Mouse (Mus musculus): ENCODE measurements around the gene B2m. TPM values are rescaled to one million over a fixed set of nuclear protein-coding genes. Genes with fewer than 3 reads are reported as not detected.

B2m gene
- total and polyA plus RNA-seq, 3 experiments: 108 to 1,161 (median 229) TPM

DNA sequence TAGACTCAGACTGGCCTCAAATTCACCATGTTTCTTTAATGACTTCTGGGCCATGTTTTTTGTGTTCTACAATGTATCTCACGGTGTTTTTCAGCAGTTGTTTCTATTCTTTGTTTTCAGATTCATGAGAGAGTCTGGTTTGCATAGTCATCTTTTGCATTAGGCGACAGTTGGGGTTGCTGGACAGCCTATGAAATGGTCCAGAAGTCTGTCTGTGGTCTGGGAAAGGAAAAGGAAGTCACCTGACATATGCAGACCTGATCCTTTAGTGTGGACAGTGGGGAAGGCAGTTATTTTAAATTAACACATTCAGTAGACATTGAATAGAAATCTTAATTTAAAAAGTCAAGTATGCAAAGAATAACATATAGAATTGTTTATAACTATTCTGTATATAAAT, 15.0 kb downstream of the B2m start:
- no peaks in the 10 kb centered on the region; a peak in 1 of 4 replicates for H3K36me3 ChIP-seq (ENCODE audit: control insufficient read depth in 1 of 2, insufficient read depth in 2 of 2, low read length in 2 of 2)
- H3K9ac ChIP-seq (ENCODE audit: control insufficient read depth, low read depth, low read length, poor library complexity, severe bottlenecking): no peak overlapping the region
- DNase-seq (ENCODE audit: low read depth, low spot score): no peak
- no peak for TF ChIP-seq TBP (IDR thresholded peaks at IDR 0.05; ENCODE audit: low read depth, low read length)
- H3K4me1 ChIP-seq (ENCODE audit: control insufficient read depth in 1 of 2, insufficient read depth in 2 of 2, low read length in 2 of 2): no peaks in the 10 kb centered on the region
- no peaks in the 10 kb centered on the region for H3K79me2 ChIP-seq (ENCODE audit: control insufficient read depth, insufficient read depth, low read length, poor library complexity)
- no peaks in the 10 kb centered on the region for H3K9me3 ChIP-seq (replicated peaks; ENCODE audit: insufficient read depth, low read length)
- H3K4me3 ChIP-seq (ENCODE audit: control insufficient read depth in 1 of 2, insufficient read depth in 1 of 2, low read depth in 2 of 2, low read length in 2 of 2): no peak overlapping the region
- no peak overlapping the region for H3K27ac ChIP-seq (ENCODE audit: control insufficient read depth, low read depth, low read length)
- H3K27me3 ChIP-seq (ENCODE audit: control insufficient read depth in 1 of 2, insufficient read depth in 2 of 2, low read length in 2 of 2): no peaks in the 10 kb centered on the region

DNA sequence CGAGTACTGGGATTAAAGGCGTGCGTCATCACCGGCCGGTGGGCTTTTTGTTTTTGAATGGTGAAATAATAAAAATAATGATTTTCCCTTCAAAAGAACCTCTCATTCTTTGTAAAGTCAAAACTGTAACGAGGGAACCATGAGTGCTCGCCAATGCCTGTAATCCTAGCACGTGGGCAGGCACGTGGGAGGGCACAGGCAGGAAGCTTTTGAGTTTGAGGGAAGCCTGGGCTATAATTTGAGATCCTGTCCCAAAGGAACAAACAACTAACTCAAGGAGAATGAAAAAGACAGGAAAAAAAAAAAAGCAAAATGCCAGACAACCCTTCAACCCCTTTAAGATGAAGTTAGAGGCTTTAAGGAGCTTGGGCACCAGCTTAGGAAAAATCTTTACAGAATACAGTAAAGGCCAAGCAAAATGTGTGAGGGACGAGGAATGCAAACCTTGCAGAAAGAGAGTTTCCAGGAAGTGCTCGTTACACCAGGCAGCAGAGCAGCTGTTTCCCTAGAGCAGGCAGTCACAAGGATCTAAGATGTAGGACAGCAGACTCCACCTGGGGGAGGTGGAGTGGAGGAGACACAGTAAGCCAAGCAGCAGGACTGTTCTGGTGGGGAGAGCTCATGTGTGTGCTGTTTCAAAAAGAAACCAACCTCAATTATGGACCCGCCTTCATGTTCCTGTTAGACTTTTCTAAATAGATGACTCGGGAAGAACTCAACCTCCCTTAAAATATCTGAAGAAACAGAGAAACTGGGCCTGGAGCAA, 16.1 kb downstream of the B2m start:
- Histone ChIP-seq H3K4me3 (ENCODE audit: control insufficient read depth in 1 of 2, insufficient read depth in 1 of 2, low read depth in 2 of 2, low read length in 2 of 2) (no peak overlapping the region), H3K27ac (ENCODE audit: control insufficient read depth, low read depth, low read length) (no peak overlapping the region), H3K9ac (ENCODE audit: control insufficient read depth, low read depth, low read length, poor library complexity, severe bottlenecking) (no peak overlapping the region), H3K79me2 (ENCODE audit: control insufficient read depth, insufficient read depth, low read length, poor library complexity) (no peaks in the 10 kb centered on the region), H3K27me3 (ENCODE audit: control insufficient read depth in 1 of 2, insufficient read depth in 2 of 2, low read length in 2 of 2) (no peaks in the 10 kb centered on the region), H3K9me3 (replicated peaks; ENCODE audit: insufficient read depth, low read length) (no peaks in the 10 kb centered on the region), H3K36me3 (ENCODE audit: control insufficient read depth in 1 of 2, insufficient read depth in 2 of 2, low read length in 2 of 2) (no peaks in the 10 kb centered on the region; a peak in 1 of 4 replicates), H3K4me1 (ENCODE audit: control insufficient read depth in 1 of 2, insufficient read depth in 2 of 2, low read length in 2 of 2) (no peaks in the 10 kb centered on the region)
- no peak for TF ChIP-seq RAD21 (IDR thresholded peaks at IDR 0.05; ENCODE audit: low read depth, low read length)
- no peak for TF ChIP-seq ZMIZ1 (IDR thresholded peaks at IDR 0.05; ENCODE audit: low read depth, low read length)
- no peak for TF ChIP-seq ZKSCAN1 (IDR thresholded peaks at IDR 0.05; ENCODE audit: low read depth, low read length)
- TF ChIP-seq JUND (IDR thresholded peaks at IDR 0.05; ENCODE audit: low read depth, low read length): no peak
- TF ChIP-seq POLR2A (IDR thresholded peaks at IDR 0.05; ENCODE audit: control insufficient read depth in 1 of 2, insufficient read depth in 1 of 2, low read depth in 1 of 2, low read length in 2 of 2, poor library complexity in 1 of 2): no peak
- TF ChIP-seq MEF2A (IDR thresholded peaks at IDR 0.05; ENCODE audit: extremely low read depth, insufficient replicate concordance, low read depth, low read length, poor library complexity, severe bottlenecking): no peak
- TF ChIP-seq BHLHE40 (IDR thresholded peaks at IDR 0.05; ENCODE audit: borderline replicate concordance, low read depth, low read length): no peak
- TF ChIP-seq USF1 (IDR thresholded peaks at IDR 0.05; ENCODE audit: low read depth, low read length): no peak
- no peak for TF ChIP-seq ZC3H11A (IDR thresholded peaks at IDR 0.05; ENCODE audit: low read depth, low read length)
- TF ChIP-seq E2F4 (IDR thresholded peaks at IDR 0.05; ENCODE audit: borderline replicate concordance, low read depth, low read length): no peak
- TF ChIP-seq TAL1 (IDR thresholded peaks at IDR 0.05; ENCODE audit: low read length): no peak
- TF ChIP-seq MAFK (IDR thresholded peaks at IDR 0.05; ENCODE audit: borderline replicate concordance, low read depth, low read length): no peak
- no peak for TF ChIP-seq UBTF (IDR thresholded peaks at IDR 0.05; ENCODE audit: borderline replicate concordance, insufficient read depth, low read depth, low read length)
- no peak for TF ChIP-seq ETS1 (IDR thresholded peaks at IDR 0.05; ENCODE audit: low read depth, low read length)
- no peak for TF ChIP-seq ELF1 (IDR thresholded peaks at IDR 0.05; ENCODE audit: low read depth, low read length)
- no peak for DNase-seq (ENCODE audit: low read depth, low spot score)

All from MEL (cell line).